Mouse (Mus musculus) regulatory T cell (primary cell): Measurements from ENCODE around the gene Slc4a1.

Experiments used
- in situ Hi-C: fragments of 300-600 bp; cut with MboI, MseI; formaldehyde crosslinking; loops from one replicate; pipeline ENCODE4 v1.15.1; 2025; ENCODE audit warnings: high pct_unique_total_duplicates

Gene Slc4a1

DNA sequence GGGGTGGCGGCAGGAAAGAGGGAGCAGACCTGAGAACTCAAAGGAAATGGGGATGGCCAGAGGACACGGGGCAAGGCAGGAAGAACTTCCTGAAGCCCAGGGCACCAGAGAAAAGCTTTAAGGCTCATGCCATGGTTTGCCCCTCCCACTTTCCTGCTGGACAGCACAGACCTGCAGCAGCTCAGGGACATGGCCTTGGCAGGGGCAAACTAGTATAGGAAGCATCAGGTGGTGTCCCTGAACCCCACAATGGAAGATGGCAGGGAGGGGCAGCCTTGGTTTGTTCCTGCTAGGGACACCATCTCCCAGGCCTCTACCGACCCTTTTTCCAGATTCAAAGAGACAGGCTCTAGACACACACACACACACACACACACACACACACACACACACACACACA is 60.6 kb downstream of the Slc4a1 start:
- in situ Hi-C loops, result no loop called here

DNA sequence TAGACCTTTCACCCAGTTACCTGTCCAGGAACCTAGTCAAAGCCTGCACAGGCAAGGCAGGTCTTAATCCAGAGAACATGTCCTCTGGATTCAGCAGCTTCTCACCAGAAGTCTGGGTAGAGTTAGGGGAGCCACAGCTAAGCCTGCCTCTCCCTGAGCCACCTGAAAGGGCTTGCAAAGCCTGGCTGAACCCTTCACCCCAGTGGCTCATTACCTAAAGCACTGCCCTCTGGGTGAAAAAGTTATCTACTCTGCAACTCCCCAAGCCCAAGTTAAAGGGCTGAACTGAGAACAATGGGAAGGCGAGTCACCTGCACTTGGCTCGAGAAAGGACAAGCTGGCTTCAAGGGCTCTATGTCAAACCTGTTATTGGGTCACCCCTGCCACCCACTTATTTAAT is 61.9 kb downstream of the Slc4a1 start:
- in situ Hi-C loops, result no loop called here

DNA sequence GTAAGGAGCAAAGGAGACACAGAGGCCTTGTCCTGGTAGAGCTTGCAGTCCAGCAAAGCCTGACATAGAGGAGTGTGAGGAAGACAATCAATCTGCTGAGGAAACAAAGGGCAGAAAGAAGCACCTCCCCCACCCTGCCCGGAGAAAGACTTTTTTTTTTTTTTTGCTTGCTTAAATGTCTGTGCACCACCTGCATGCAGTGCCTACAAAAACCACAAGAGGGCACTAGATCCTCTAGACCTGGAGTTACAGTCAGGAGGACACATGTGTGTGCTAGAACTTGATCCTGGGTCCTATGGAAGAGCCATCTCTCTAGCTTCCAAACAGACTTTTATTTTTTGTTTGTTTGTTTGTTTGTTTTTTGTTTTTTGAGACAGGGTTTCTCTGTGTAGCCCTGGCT is 66.2 kb downstream of the Slc4a1 start:
- in situ Hi-C loops, result loop anchor here (10.0 kb wide), 1 partner anchor 105 kb away; the partner anchor contains the start of gene Slc25a39
